Mouse (Mus musculus) frontal cortex, postnatal 36 days (tissue): ENCODE results near the gene Zic2.

Source experiments
- DNase-seq, 2 experiments: peaks; one replicate each; pipeline ENCODE4 v3.0.0; 2022; ENCODE audit warnings: low spot score in 2 of 2

Gene Zic2

GRCm38 (mm10) chr14:122492015-122492414, 16.8 kb downstream of the Zic2 start:
- no peak for DNase-seq

- no peak for DNase-seq
Measured at GRCm38 (mm10) chr14:122509058-122509457, 33.8 kb downstream of the Zic2 start.

GRCm38 (mm10) chr14:122511519-122511918, 36.3 kb downstream of the Zic2 start:
- DNase-seq = no peak

GRCm38 (mm10) chr14:122513511-122514036, 38.3 kb downstream of the Zic2 start:
- no peak for DNase-seq

- DNase-seq = no peak
Measured at GRCm38 (mm10) chr14:122528475-122528874, 53.2 kb downstream of the Zic2 start.
